Mouse (Mus musculus) forebrain, embryonic 13.5 days (tissue): Measurements from ENCODE around the gene Cpeb2. TPM values are rescaled to one million over a fixed set of nuclear protein-coding genes. Genes with fewer than 3 reads are reported as not detected.

ENCODE experiments used
- ATAC-seq: fragments of 200-750 bp; cut with Nextera tagmentation; 2 replicates; pipeline ENCODE4 v1.8.0; 2017
- H3K27ac ChIP-seq: fragments of 300-500 bp; sonication (generic); 2 replicates; pipeline ENCODE4 v1.5.1; 2015; ENCODE audit warnings: inconsistent platforms, mild to moderate bottlenecking, moderate library complexity
- H3K27me3 ChIP-seq: fragments of 300-500 bp; sonication (generic); 2 replicates; pipeline ENCODE4 v1.6.1; 2015; ENCODE audit warnings: mild to moderate bottlenecking, inconsistent platforms
- H3K36me3 ChIP-seq: fragments of 300-500 bp; sonication (generic); 2 replicates; pipeline ENCODE4 v1.6.1; 2015; ENCODE audit warnings: mild to moderate bottlenecking, inconsistent platforms; ENCODE audit not compliant: poor library complexity, severe bottlenecking
- H3K4me1 ChIP-seq: fragments of 300-500 bp; sonication (generic); 2 replicates; pipeline ENCODE4 v1.6.1; 2015; ENCODE audit warnings: inconsistent platforms
- H3K4me2 ChIP-seq: fragments of 300-500 bp; sonication (generic); 2 replicates; pipeline ENCODE4 v1.6.1; 2015; ENCODE audit warnings: inconsistent platforms, mild to moderate bottlenecking, moderate library complexity
- H3K4me3 ChIP-seq: fragments of 300-500 bp; sonication (generic); 2 replicates; pipeline ENCODE4 v1.5.1; 2015; ENCODE audit warnings: mild to moderate bottlenecking, inconsistent platforms
- H3K9ac ChIP-seq: fragments of 300-500 bp; sonication (generic); 2 replicates; pipeline ENCODE4 v1.6.1; 2015; ENCODE audit warnings: mild to moderate bottlenecking, inconsistent platforms
- H3K9me3 ChIP-seq: fragments of 300-500 bp; sonication (generic); replicated peaks from 2 replicates; pipeline ENCODE4 v1.6.1; 2016; ENCODE audit warnings: inconsistent platforms
- WGBS: fragments of 180-500 bp; shearing (Covaris S2); methylation state at CpG from one replicate; pipeline ENCODE4 v1.1.7; 2015; 5-methylcytosine and 5-hydroxymethylcytosine counted together
- polyA plus RNA-seq: library from polyadenylated mRNA; unstranded; fragments of >200 nt; fragmentation: Nextera tagmentation; extraction: Ambion mirVana; gene quantifications from 2 replicates; pipeline ENCODE4 v1.2.1, GENCODE M21; 2015

The Cpeb2 gene
- polyA plus RNA-seq, 1 experiment from 2014 or later, result 4.7 TPM

- WGBS, result 90% methylated on average over 1 of the region's 1 CpGs
- Histone ChIP-seq H3K27me3 (no peaks in the 10 kb centered on the region), H3K9ac (no peak overlapping the region), H3K4me2 (no peak overlapping the region), H3K4me1 (0 out of 2 replicates have a peak, but pooled peaks cover 3% of the 10 kb centered on the region), H3K27ac (no peak overlapping the region), H3K4me3 (no peak overlapping the region), H3K36me3 (no peaks in the 10 kb centered on the region), H3K9me3 (no peaks in the 10 kb centered on the region)
- no peak for ATAC-seq
Measured at GRCm38 (mm10) chr5:43337212-43337611, 104.2 kb downstream of the Cpeb2 start.

- Histone ChIP-seq H3K4me2 (no peak overlapping the region), H3K27me3 (no peaks in the 10 kb centered on the region), H3K36me3 (no peaks in the 10 kb centered on the region), H3K4me3 (no peak overlapping the region), H3K9me3 (no peaks in the 10 kb centered on the region), H3K27ac (peak overlapping the region; percentile 44), H3K4me1 (0 out of 2 replicates have a peak, but pooled peaks cover 3% of the 10 kb centered on the region), H3K9ac (no peak overlapping the region)
- WGBS, result 52% methylated on average over 10 of the region's 10 CpGs
- peak; percentile 90 for ATAC-seq
Measured at GRCm38 (mm10) chr5:43338771-43339475, 106.0 kb downstream of the Cpeb2 start.
